Mouse (Mus musculus) small intestine, adult 2 months (tissue): ENCODE data around the gene Lfng.

Experiments
- CTCF ChIP-seq: fragments of 200-500 bp; IDR thresholded peaks from 2 replicates; pipeline ENCODE4 v1.5.1; 2012; ENCODE audit warnings: low read depth, mild to moderate bottlenecking, control low read depth, inconsistent platforms, low read length, moderate library complexity, mixed read lengths; ENCODE audit not compliant: insufficient replicate concordance, insufficient read length; ENCODE audit errors: extremely low read depth
- POLR2A ChIP-seq: fragments of 200-500 bp; IDR thresholded peaks from 2 replicates; pipeline ENCODE4 v1.6.1; 2012; ENCODE audit warnings: low read depth, mild to moderate bottlenecking, control low read depth, inconsistent platforms, low read length, moderate library complexity

GRCm38 (mm10) chr5:140661427-140661826 lies 54.3 kb downstream of the Lfng start:
- no peak for TF ChIP-seq CTCF
- no peak for TF ChIP-seq POLR2A
